Mouse (Mus musculus) forebrain, embryonic 16.5 days (tissue): ENCODE data around the gene Mars. TPM values are rescaled to one million over a fixed set of nuclear protein-coding genes. Genes with fewer than 3 reads are reported as not detected.
A peak's percentile ranks its signal among the peaks of the same experiment; 100 is the strongest.

Source experiments
- ATAC-seq: fragments of 200-750 bp; cut with Nextera tagmentation; 2 replicates; pipeline ENCODE4 v1.8.0; 2017; ENCODE audit warnings: mild to moderate bottlenecking, moderate library complexity
- H3K27ac ChIP-seq: fragments of 300-500 bp; sonication (generic); 2 replicates; pipeline ENCODE4 v1.5.1; 2014; ENCODE audit warnings: low read length, control low read depth
- H3K27me3 ChIP-seq: fragments of 300-500 bp; sonication (generic); replicated peaks from 2 replicates; pipeline ENCODE4 v1.6.1; 2014; ENCODE audit warnings: low read length; ENCODE audit not compliant: control insufficient read depth, insufficient read depth
- H3K36me3 ChIP-seq: fragments of 300-500 bp; sonication (generic); 2 replicates; pipeline ENCODE4 v1.6.1; 2014; ENCODE audit not compliant: control insufficient read depth, insufficient read depth
- H3K4me1 ChIP-seq: fragments of 300-500 bp; sonication (generic); replicated peaks from 2 replicates; pipeline ENCODE4 v1.6.1; 2014; ENCODE audit warnings: low read length; ENCODE audit not compliant: control insufficient read depth, insufficient read depth
- H3K4me2 ChIP-seq: fragments of 300-500 bp; sonication (generic); 2 replicates; pipeline ENCODE4 v1.6.1; 2014; ENCODE audit warnings: mild to moderate bottlenecking, low read length, control low read depth
- H3K4me3 ChIP-seq: fragments of 300-500 bp; sonication (generic); replicated peaks from 2 replicates; pipeline ENCODE4 v1.5.1; 2014; ENCODE audit warnings: mild to moderate bottlenecking, low read length, control low read depth
- H3K9ac ChIP-seq: fragments of 300-500 bp; sonication (generic); replicated peaks from 2 replicates; pipeline ENCODE4 v1.6.1; 2014; ENCODE audit warnings: low read depth, low read length, control low read depth
- H3K9me3 ChIP-seq: fragments of 300-500 bp; sonication (generic); 2 replicates; pipeline ENCODE4 v1.6.1; 2016; ENCODE audit warnings: low read length; ENCODE audit not compliant: control insufficient read depth
- WGBS: fragments of 180-500 bp; shearing (Covaris S2); extraction: QIAGEN DNeasy Blood & Tissue Kit; methylation state at CpG from one replicate; pipeline ENCODE4 v1.1.7; 2014; 5-methylcytosine and 5-hydroxymethylcytosine counted together
- polyA plus RNA-seq: library from polyadenylated mRNA; unstranded; fragments of >200 nt; fragmentation: Nextera tagmentation; extraction: Ambion mirVana; gene quantifications from 2 replicates; pipeline ENCODE4 v1.2.1, GENCODE M21; 2015

Gene Mars
- polyA plus RNA-seq, 1 experiment from 2014 or later, result 135 TPM

- Histone ChIP-seq H3K36me3 (no peaks in the 10 kb centered on the region), H3K27me3 (peaks cover 43% of the 10 kb centered on the region), H3K9me3 (peaks cover 2% of the 10 kb centered on the region; the same call in 1 of the 2 replicates), H3K9ac (no peak overlapping the region), H3K4me3 (no peak overlapping the region), H3K27ac (no peak overlapping the region), H3K4me2 (no peak overlapping the region), H3K4me1 (peaks cover 11% of the 10 kb centered on the region)
- ATAC-seq, result no peak
- 41% methylated on average over 18 of the region's 18 CpGs for WGBS
These were observed 16.0 kb upstream of the Mars start for GRCm38 (mm10) chr10:127327461-127328145.

GRCm38 (mm10) chr10:127326828-127327227 lies 15.2 kb upstream of the Mars start:
- H3K4me3 ChIP-seq, result peak overlapping the region; percentile 7
- H3K4me2 ChIP-seq, result peak overlapping the region; percentile 39
- no peaks in the 10 kb centered on the region for H3K36me3 ChIP-seq
- peaks cover 7% of the 10 kb centered on the region for H3K4me1 ChIP-seq
- H3K27me3 ChIP-seq, result peaks cover 43% of the 10 kb centered on the region
- no peak overlapping the region for H3K27ac ChIP-seq
- 4% methylated on average over 29 of the region's 29 CpGs for WGBS
- H3K9me3 ChIP-seq, result peaks cover 2% of the 10 kb centered on the region; the same call in 1 of the 2 replicates
- ATAC-seq, result no peak
- 0 out of 2 replicates have a peak overlapping the region, but pooled peaks have one; percentile 12 for H3K9ac ChIP-seq

- H3K4me3 ChIP-seq, result peak overlapping the region; percentile 7
- peak overlapping the region; percentile 39 for H3K4me2 ChIP-seq
- no peaks in the 10 kb centered on the region for H3K36me3 ChIP-seq
- under 1% methylated on average over 54 of the region's 54 CpGs for WGBS
- H3K27ac ChIP-seq, result no peak overlapping the region
- H3K4me1 ChIP-seq, result peaks cover 7% of the 10 kb centered on the region
- H3K27me3 ChIP-seq, result peaks cover 45% of the 10 kb centered on the region
- 0 out of 2 replicates have a peak overlapping the region, but pooled peaks have one; percentile 12 for H3K9ac ChIP-seq
- H3K9me3 ChIP-seq, result peaks cover 2% of the 10 kb centered on the region; the same call in 1 of the 2 replicates
- no peak for ATAC-seq
These were observed 14.6 kb upstream of the Mars start for GRCm38 (mm10) chr10:127326017-127326801.

DNA sequence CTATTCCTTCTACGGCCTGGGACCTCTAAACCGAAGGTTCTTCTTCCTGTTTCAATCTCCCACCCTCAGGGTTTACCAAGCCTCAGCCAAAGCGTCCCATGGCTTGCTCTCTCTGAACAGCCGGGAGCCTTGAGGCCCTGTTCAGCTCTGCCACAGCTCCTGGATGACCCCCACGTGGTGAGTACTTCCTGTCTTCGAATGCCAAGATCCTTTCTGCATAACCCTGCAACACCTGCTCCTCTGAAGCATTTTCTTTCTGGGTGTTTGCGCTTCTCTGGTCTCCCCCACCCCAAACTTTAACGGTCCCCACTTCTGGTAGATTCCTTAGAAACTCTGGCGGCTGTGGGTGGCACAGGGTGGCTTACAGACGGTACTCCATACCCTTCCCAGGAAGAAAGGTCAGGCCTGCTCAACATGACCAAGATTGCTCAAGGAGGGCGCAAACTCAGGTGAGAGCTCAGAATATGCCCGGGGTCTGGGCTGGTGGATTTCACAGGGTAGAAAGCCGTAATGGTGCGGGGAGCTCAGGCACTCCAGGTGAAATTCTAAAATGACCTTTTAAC lies 13.9 kb upstream of the Mars start:
- Histone ChIP-seq H3K9me3 (peaks cover 2% of the 10 kb centered on the region; the same call in 1 of the 2 replicates), H3K4me2 (no peak overlapping the region), H3K4me1 (peaks cover 7% of the 10 kb centered on the region), H3K36me3 (no peaks in the 10 kb centered on the region), H3K9ac (no peak overlapping the region), H3K4me3 (no peak overlapping the region), H3K27ac (no peak overlapping the region), H3K27me3 (peaks cover 45% of the 10 kb centered on the region)
- ATAC-seq, result no peak
- WGBS, result 36% methylated on average over 14 of the region's 14 CpGs

GRCm38 (mm10) chr10:127324495-127324894 lies 12.9 kb upstream of the Mars start:
- 12% methylated on average over 7 of the region's 7 CpGs for WGBS
- H3K4me1 ChIP-seq, result peaks cover 7% of the 10 kb centered on the region
- H3K9me3 ChIP-seq, result peaks cover 2% of the 10 kb centered on the region; the same call in 1 of the 2 replicates
- H3K9ac ChIP-seq, result no peak overlapping the region
- H3K4me2 ChIP-seq, result no peak overlapping the region
- no peak for ATAC-seq
- H3K4me3 ChIP-seq, result no peak overlapping the region
- no peak overlapping the region for H3K27ac ChIP-seq
- H3K36me3 ChIP-seq, result no peaks in the 10 kb centered on the region
- peaks cover 45% of the 10 kb centered on the region for H3K27me3 ChIP-seq

- Histone ChIP-seq H3K27ac (no peak overlapping the region), H3K36me3 (no peaks in the 10 kb centered on the region), H3K4me3 (no peak overlapping the region), H3K9ac (no peak overlapping the region), H3K4me1 (peaks cover 7% of the 10 kb centered on the region), H3K9me3 (peaks cover 2% of the 10 kb centered on the region; the same call in 1 of the 2 replicates), H3K27me3 (peaks cover 34% of the 10 kb centered on the region), H3K4me2 (no peak overlapping the region)
- no peak for ATAC-seq
- 77% methylated on average over 17 of the region's 17 CpGs for WGBS
These were observed 11.7 kb upstream of the Mars start for GRCm38 (mm10) chr10:127323131-127323855.

GRCm38 (mm10) chr10:127322669-127323068 lies 11.1 kb upstream of the Mars start:
- Histone ChIP-seq H3K36me3 (no peaks in the 10 kb centered on the region), H3K4me1 (peaks cover 7% of the 10 kb centered on the region), H3K27me3 (peaks cover 29% of the 10 kb centered on the region), H3K27ac (no peak overlapping the region), H3K4me3 (no peak overlapping the region), H3K4me2 (no peak overlapping the region), H3K9ac (no peak overlapping the region), H3K9me3 (peaks cover 2% of the 10 kb centered on the region; the same call in 1 of the 2 replicates)
- 86% methylated on average over 4 of the region's 4 CpGs for WGBS
- no peak for ATAC-seq

- Histone ChIP-seq H3K4me1 (peaks cover 7% of the 10 kb centered on the region), H3K27ac (no peak overlapping the region), H3K4me3 (no peak overlapping the region), H3K4me2 (no peak overlapping the region), H3K9ac (no peak overlapping the region), H3K36me3 (no peaks in the 10 kb centered on the region), H3K27me3 (peaks cover 25% of the 10 kb centered on the region), H3K9me3 (peaks cover 1% of the 10 kb centered on the region; the same call in 1 of the 2 replicates)
- 72% methylated on average over 13 of the region's 13 CpGs for WGBS
- no peak for ATAC-seq
These were observed 10.6 kb upstream of the Mars start for GRCm38 (mm10) chr10:127322178-127322577.
